Mouse (Mus musculus) liver, postnatal 0 days (tissue): ENCODE measurements around the gene Tmem141. TPM values are rescaled to one million over a fixed set of nuclear protein-coding genes. Genes with fewer than 3 reads are reported as not detected.

Source experiments
- ATAC-seq: fragments of 200-750 bp; cut with Nextera tagmentation; 2 replicates; pipeline ENCODE4 v1.8.0; 2017; ENCODE audit warnings: mild to moderate bottlenecking, moderate library complexity
- DNase-seq: peaks from one replicate; pipeline ENCODE4 v3.0.0-alpha.2; 2016
- H3K27ac ChIP-seq: fragments of 300-500 bp; sonication (generic); 2 replicates; pipeline ENCODE4 v1.5.1; 2014; ENCODE audit warnings: antibody characterized with exemption, moderate library complexity, mild to moderate bottlenecking, low read depth
- H3K27me3 ChIP-seq: fragments of 300-500 bp; sonication (generic); 2 replicates; pipeline ENCODE4 v1.6.1; 2014; ENCODE audit warnings: low read length, control low read depth, mixed read lengths; ENCODE audit not compliant: insufficient read depth
- H3K36me3 ChIP-seq: fragments of 300-500 bp; sonication (generic); replicated peaks from 2 replicates; pipeline ENCODE4 v1.6.1; 2014; ENCODE audit warnings: mild to moderate bottlenecking, control low read depth, low read length, moderate library complexity, mixed read lengths; ENCODE audit not compliant: insufficient read depth
- H3K4me1 ChIP-seq: fragments of 300-500 bp; sonication (generic); 2 replicates; pipeline ENCODE4 v1.6.1; 2014; ENCODE audit warnings: antibody characterized with exemption, mild to moderate bottlenecking, control low read depth; ENCODE audit not compliant: insufficient read depth
- H3K4me2 ChIP-seq: fragments of 300-500 bp; sonication (generic); 2 replicates; pipeline ENCODE4 v1.6.1; 2014; ENCODE audit warnings: low read depth, mild to moderate bottlenecking, low read length, moderate library complexity, mixed read lengths
- H3K4me3 ChIP-seq: fragments of 300-500 bp; sonication (generic); 2 replicates; pipeline ENCODE4 v1.5.1; 2014; ENCODE audit warnings: low read depth, low read length
- H3K9ac ChIP-seq: fragments of 300-500 bp; sonication (generic); replicated peaks from 2 replicates; pipeline ENCODE4 v1.6.1; 2014; ENCODE audit warnings: mild to moderate bottlenecking, moderate library complexity
- H3K9me3 ChIP-seq: fragments of 300-500 bp; sonication (generic); 2 replicates; pipeline ENCODE4 v1.6.1; 2016; ENCODE audit warnings: mild to moderate bottlenecking, control low read depth, low read length, mixed read lengths
- CTCF ChIP-seq: sonication (generic); IDR thresholded peaks from 2 replicates; pipeline ENCODE4 v1.5.1; 2016; ENCODE audit warnings: antibody characterized with exemption, low read depth
- EP300 ChIP-seq: IDR thresholded peaks from 2 replicates; pipeline ENCODE4 v1.6.1; 2016; ENCODE audit warnings: antibody characterized with exemption, low read depth, mild to moderate bottlenecking
- WGBS: fragments of 180-500 bp; shearing (Covaris S2); extraction: QIAGEN DNeasy Blood & Tissue Kit; methylation state at CpG from one replicate; pipeline ENCODE4 v1.1.7; 2014; ENCODE audit not compliant: insufficient replicate concordance; 5-methylcytosine and 5-hydroxymethylcytosine counted together
- polyA plus RNA-seq: library from polyadenylated mRNA; unstranded; fragments of >200 nt; fragmentation: Nextera tagmentation; extraction: Ambion mirVana; gene quantifications from 2 replicates; pipeline ENCODE4 v1.2.1, GENCODE M21; 2015

The Tmem141 gene
- polyA plus RNA-seq, 1 experiment from 2014 or later, result 43.3 TPM

DNA sequence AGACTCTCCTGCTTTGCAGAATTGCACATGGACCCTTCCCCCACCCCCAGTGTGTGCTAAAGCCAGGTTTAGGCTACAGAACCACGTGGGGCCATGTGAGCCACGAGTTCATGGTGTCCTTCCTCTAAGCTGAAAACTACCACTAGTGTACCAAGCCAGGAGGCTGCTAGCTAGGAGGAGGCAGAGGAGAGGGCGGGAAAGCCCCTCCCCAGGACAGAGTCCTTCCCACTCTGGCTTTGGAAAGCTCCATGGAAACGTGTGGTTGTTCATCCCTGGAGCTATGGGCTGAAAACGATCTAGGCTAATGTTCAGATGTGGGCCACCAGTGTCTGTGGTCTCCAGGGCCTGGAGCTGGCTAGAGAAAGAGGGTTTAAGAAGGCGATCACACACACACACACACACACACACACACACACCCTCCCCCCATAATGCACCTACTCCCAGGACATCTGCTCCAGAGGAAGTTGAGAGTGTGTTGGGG, 41.1 kb downstream of the Tmem141 start:
- no peak overlapping the region for H3K4me3 ChIP-seq
- peaks cover 55% of the 10 kb centered on the region for H3K27me3 ChIP-seq
- ATAC-seq (no peak), DNase-seq (no peak)
- no peaks in the 10 kb centered on the region for H3K9me3 ChIP-seq
- no peak overlapping the region for H3K27ac ChIP-seq
- H3K4me2 ChIP-seq, result no peak overlapping the region
- no peak for TF ChIP-seq EP300
- TF ChIP-seq CTCF, result no peak
- H3K4me1 ChIP-seq, result peaks cover 34% of the 10 kb centered on the region
- H3K9ac ChIP-seq, result no peak overlapping the region
- 28% methylated on average over 6 of the region's 6 CpGs for WGBS
- H3K36me3 ChIP-seq, result peaks cover 20% of the 10 kb centered on the region

DNA sequence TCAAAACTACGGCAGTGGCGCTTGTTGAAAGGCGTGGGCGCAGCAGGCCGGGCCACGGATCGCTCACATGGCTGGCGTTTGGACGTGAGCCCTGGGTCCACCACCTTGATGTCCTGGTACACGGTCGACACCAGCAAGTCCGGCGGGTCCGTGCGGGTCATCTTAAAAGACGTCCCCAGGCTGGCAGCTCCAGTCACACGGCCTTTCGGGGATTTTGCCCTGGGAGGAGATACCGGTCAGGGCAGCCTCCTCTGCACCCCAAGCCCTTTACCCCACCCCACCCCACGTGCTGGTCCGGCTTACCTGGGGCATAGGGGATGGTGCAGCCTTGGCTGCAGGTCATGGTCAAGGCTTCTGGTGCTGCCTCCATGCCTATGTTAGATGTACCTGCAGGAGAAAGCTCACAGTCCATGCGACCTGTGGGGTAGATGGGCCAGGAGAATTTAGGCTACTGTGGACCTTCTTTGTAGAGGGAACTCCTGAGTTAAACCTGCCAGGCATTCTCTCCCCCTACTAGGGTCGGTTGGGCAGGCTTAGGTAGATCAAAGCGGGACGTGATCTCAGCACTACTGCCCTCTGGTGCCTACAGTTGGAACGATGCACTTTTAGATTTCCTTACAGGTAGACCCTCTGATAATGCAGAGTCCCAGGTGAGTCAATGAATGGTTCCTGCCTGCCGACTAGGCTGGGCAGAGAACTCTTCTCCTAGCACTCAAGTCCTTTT, 41.9 kb downstream of the Tmem141 start:
- Histone ChIP-seq H3K4me3 (peak overlapping the region; percentile 10; the same call in 1 of the 2 replicates), H3K9me3 (no peaks in the 10 kb centered on the region), H3K27me3 (peaks cover 55% of the 10 kb centered on the region), H3K4me1 (peaks cover 38% of the 10 kb centered on the region), H3K4me2 (0 out of 2 replicates have a peak overlapping the region, but pooled peaks have one; percentile 9), H3K27ac (no peak overlapping the region), H3K36me3 (peaks cover 15% of the 10 kb centered on the region), H3K9ac (no peak overlapping the region)
- DNase-seq (peak; percentile 48), ATAC-seq (no peak)
- 4% methylated on average over 27 of the region's 27 CpGs for WGBS
- peak; percentile 61 for TF ChIP-seq CTCF
- no peak for TF ChIP-seq EP300

DNA sequence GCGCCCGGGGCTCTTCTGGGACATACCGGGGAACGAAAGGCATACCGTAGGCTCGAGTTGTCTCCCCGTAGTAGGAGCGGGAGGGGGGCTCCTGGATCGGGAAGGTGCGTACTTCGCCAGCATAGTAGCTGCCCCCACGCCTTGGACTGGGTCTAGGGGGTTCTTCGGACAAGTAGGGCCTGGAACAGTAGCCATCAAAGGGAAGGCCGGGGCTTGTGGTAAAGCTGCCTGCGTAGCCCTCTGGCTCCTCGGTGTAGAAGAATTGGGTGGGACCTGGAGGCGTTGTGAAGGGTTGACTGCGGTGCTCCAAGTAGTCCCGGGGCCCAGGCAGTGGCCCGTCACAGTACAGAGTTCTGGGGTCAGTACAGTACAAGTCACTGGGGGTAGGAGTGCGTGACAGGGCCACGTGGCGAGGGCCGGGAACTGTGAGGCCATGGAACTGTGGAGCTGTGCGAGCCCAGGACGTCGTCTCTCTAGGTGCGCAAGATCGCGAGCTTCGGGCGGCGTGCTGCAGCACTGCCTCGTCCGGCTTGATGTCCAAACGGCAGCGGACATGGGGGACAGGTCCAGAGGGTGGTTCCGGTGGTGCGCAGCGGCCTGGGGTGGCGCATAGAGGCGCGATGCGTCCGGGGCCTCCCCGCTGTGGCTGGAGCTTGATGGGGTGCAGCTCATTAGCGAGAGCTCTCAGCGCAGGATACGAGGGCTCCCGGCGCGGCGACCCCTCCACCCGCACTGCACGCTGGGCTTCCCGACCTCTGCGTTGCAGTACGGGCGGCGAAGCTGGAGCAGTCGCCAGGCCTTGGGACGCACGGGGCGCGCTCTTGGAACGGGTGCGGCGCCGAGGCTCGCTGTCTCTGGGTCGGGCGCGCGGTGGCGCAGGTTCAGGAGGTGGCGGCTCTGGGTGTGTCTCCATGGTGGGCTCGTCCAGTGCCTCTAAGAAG, 42.7 kb downstream of the Tmem141 start:
- Histone ChIP-seq H3K4me3 (peak overlapping the region; percentile 10; the same call in 1 of the 2 replicates), H3K27me3 (peaks cover 55% of the 10 kb centered on the region), H3K4me1 (peaks cover 41% of the 10 kb centered on the region)

DNA sequence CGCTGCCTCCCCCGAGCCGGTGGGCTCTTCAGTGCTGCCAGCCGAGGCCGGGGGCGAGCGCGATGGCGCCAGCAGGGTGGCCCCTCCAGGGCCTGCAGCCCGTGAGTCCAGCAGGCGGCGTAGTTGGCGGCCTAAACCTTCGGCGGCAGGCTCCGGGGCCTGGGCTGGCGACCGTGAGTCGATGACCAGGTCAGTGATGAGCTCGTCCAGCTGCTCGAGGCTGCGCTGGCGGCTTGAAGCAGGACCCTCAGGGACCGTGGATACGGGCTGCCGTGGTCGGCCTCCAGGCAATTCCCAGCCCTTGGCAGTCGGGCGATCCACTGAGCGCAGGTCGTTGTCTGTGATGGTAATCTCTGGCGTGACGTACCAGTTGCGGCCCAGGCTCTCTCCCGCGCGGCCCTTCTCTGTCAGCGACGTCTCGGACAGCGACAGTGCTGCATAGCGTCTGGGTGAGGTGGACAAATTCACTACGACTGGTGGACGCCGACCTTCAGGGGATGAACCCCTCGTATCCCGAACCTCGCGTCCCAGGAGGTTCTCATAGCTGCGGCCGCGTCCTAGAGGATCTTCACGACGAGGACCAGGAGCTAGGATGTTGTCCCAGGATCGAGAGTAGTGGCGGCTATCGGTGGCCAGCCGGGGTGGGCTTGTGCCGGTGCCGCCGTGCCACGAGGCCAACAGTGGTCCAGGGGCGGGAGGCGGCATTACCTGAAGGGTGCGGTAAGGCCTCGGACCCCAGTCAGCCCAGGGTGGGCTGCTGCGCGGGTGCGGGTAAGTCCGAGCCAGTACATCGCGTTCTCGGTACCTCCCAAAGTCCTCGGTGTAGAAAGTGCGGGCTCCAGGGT, 43.6 kb downstream of the Tmem141 start:
- Histone ChIP-seq H3K4me1 (peaks cover 50% of the 10 kb centered on the region), H3K9me3 (no peaks in the 10 kb centered on the region), H3K9ac (no peak overlapping the region), H3K27ac (no peak overlapping the region), H3K36me3 (peaks cover under 1% of the 10 kb centered on the region; the same call in 1 of the 2 replicates), H3K27me3 (peaks cover 55% of the 10 kb centered on the region), H3K4me3 (peak overlapping the region; percentile 21; the same call in 1 of the 2 replicates), H3K4me2 (peak overlapping the region; percentile 40)
- DNase-seq (no peak), ATAC-seq (no peak)
- WGBS, result 6% methylated on average over 74 of the region's 75 CpGs
- TF ChIP-seq CTCF, result peak; percentile 30; the same call in 1 of the 2 replicates
- no peak for TF ChIP-seq EP300

More for the DNA sequence above, 42.7 kb downstream of the Tmem141 start:
- ATAC-seq (no peak), DNase-seq (no peak)
- Histone ChIP-seq H3K9me3 (no peaks in the 10 kb centered on the region), H3K36me3 (peaks cover 7% of the 10 kb centered on the region), H3K27ac (no peak overlapping the region), H3K4me2 (0 out of 2 replicates have a peak overlapping the region, but pooled peaks have one; percentile 9), H3K9ac (no peak overlapping the region)
- no peak for TF ChIP-seq CTCF
- no peak for TF ChIP-seq EP300
- 6% methylated on average over 67 of the region's 77 CpGs for WGBS

DNA sequence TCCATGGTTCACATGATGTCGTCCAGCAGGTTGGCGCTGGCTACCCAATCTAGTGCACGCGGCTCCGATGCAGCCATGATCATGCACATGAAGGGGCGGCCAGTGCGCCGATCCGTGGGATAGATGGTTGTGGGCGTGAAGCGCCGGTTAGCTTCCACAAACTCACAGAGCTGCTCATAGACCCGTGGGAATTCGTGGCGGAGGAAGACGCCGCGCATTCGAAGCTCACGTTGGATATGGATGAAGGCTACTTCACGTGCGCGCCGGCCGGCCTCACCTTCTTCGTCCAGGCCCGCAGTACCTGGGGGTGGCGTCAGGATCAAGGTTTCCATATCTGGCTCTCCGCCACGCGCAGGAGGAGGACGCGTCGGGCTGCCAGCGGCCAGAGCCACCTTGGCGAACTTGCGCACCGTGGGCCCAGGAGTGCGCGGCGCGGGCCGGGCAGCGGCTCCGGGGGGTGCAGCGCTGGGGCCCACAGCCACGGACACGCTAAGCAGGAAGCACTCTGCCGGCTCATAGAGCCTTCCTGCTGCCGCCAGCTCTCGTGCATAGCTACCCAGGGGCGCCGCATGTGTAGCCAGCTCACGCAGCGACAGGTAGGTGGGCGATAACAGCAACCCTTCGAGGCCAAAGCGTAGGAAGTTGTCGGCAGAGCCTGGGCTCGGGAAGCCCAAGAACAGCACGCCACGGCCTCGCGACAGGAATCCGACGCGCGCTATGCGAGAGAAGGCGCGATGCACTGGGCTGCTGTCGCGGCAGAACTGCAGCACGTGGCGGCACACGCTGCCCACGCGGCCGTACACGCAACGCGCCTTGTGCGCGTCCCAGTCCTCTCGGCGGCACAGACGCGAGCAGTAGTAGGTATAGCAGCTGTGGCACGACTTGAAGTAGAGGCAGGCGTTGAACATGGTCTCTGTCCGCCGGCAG, 44.6 kb downstream of the Tmem141 start:
- Histone ChIP-seq H3K4me2 (peak overlapping the region; percentile 40), H3K4me1 (peaks cover 52% of the 10 kb centered on the region), H3K9me3 (no peaks in the 10 kb centered on the region), H3K36me3 (no peaks in the 10 kb centered on the region), H3K27ac (no peak overlapping the region), H3K9ac (no peak overlapping the region), H3K27me3 (peaks cover 55% of the 10 kb centered on the region), H3K4me3 (peak overlapping the region; percentile 21; the same call in 1 of the 2 replicates)
- 22% methylated on average over 90 of the region's 92 CpGs for WGBS
- no peak for TF ChIP-seq CTCF
- TF ChIP-seq EP300, result no peak
- ATAC-seq (no peak), DNase-seq (no peak)
